Mouse (Mus musculus) R1 (cell line): ENCODE results near the gene Olfr412.
A peak's percentile ranks its signal among the peaks of the same experiment; 100 is the strongest.

ENCODE experiments used
- DNase-seq: peaks from one replicate; pipeline ENCODE4 v3.0.0-alpha.2; 2018; ENCODE audit warnings: low read depth, low spot score

The Olfr412 gene

GRCm38 (mm10) chr11:74361769-74362168 lies at the start of gene Olfr412:
Gene Olfr412, plus strand, starts transcription at chr11:74362069.
- no peak for DNase-seq

- no peak for DNase-seq
Observed at GRCm38 (mm10) chr11:74326044-74326443, 35.8 kb upstream of the Olfr412 start.

GRCm38 (mm10) chr11:74328781-74329180 lies 33.1 kb upstream of the Olfr412 start:
- DNase-seq = no peak

- no peak for DNase-seq
Observed at GRCm38 (mm10) chr11:74337931-74338330, 23.9 kb upstream of the Olfr412 start, which contains the start of gene Olfr410. Gene Olfr410, minus strand, starts transcription at chr11:74338031.

- DNase-seq = no peak
Observed at GRCm38 (mm10) chr11:74352550-74352949, 9.3 kb upstream of the Olfr412 start, which contains the start of gene Olfr411. Gene Olfr411, minus strand, starts transcription at chr11:74352650.

- DNase-seq = peak; percentile 82
Observed at GRCm38 (mm10) chr11:74371393-74372100, 9.7 kb downstream of the Olfr412 start.

- DNase-seq = peak; percentile 69
Observed at GRCm38 (mm10) chr11:74376847-74377246, 15.0 kb downstream of the Olfr412 start.

- DNase-seq = no peak
Observed at GRCm38 (mm10) chr11:74379166-74379873, 17.5 kb downstream of the Olfr412 start.

GRCm38 (mm10) chr11:74385674-74386073 lies 23.8 kb downstream of the Olfr412 start:
- no peak for DNase-seq

GRCm38 (mm10) chr11:74387203-74387602 lies 25.3 kb downstream of the Olfr412 start:
- DNase-seq = no peak

GRCm38 (mm10) chr11:74391899-74392298 lies 30.0 kb downstream of the Olfr412 start:
- no peak for DNase-seq

- no peak for DNase-seq
Observed at GRCm38 (mm10) chr11:74392903-74393302, 31.0 kb downstream of the Olfr412 start.

- no peak for DNase-seq
Observed at GRCm38 (mm10) chr11:74393489-74393888, 31.6 kb downstream of the Olfr412 start.

- no peak for DNase-seq
Observed at GRCm38 (mm10) chr11:74395583-74395982, 33.7 kb downstream of the Olfr412 start.

- DNase-seq = no peak
Observed at GRCm38 (mm10) chr11:74402126-74402525, 40.3 kb downstream of the Olfr412 start.

GRCm38 (mm10) chr11:74404216-74404615 lies 42.3 kb downstream of the Olfr412 start:
- DNase-seq = no peak

GRCm38 (mm10) chr11:74405201-74405600 lies 43.3 kb downstream of the Olfr412 start:
- DNase-seq = no peak

- DNase-seq = no peak
Observed at GRCm38 (mm10) chr11:74408587-74409446, 46.9 kb downstream of the Olfr412 start.

- DNase-seq = no peak
Observed at GRCm38 (mm10) chr11:74409447-74409754, 47.5 kb downstream of the Olfr412 start.

- DNase-seq = no peak
Observed at GRCm38 (mm10) chr11:74409757-74410174, 47.9 kb downstream of the Olfr412 start.

- DNase-seq = no peak
Observed at GRCm38 (mm10) chr11:74411943-74412342, 50.1 kb downstream of the Olfr412 start.

- no peak for DNase-seq
Observed at GRCm38 (mm10) chr11:74412462-74412861, 50.6 kb downstream of the Olfr412 start.
